Mouse (Mus musculus): ENCODE data around the gene Glt1d1. TPM values are rescaled to one million over a fixed set of nuclear protein-coding genes. Genes with fewer than 3 reads are reported as not detected.
A peak's percentile ranks its signal among the peaks of the same experiment; 100 is the strongest.

The Glt1d1 gene
- polyA plus RNA-seq, 1 experiment from 2014 or later, result not detected

DNA sequence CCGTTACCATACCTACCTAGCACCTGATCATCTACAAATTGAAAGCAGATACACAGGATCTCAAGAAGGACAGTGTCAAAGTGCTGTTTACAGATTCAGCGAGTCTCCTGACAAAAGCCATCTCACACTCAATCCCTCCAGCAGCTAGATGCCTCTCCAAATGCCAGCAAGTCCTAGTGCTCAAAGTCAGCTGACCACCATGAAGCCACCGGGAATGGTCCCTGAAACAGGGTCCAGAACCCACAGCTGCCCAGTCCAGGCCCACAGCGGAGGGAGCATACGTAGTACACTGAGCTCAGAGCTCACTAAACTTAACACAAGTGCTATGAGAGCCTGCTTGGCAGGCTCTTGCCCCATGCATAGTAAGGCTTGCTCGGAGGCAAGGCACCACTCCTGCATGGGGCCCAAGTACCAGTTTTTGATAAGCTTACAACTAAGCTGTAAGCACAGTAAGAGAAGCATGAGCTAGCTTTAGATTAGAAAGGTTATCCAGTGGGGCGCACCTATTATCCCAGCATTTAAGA lies 22.8 kb upstream of the Glt1d1 start:
- Histone ChIP-seq H3K27me3 (ENCODE audit: control insufficient read depth, insufficient read depth, low read length) (no peaks in the 10 kb centered on the region), H3K4me1 (ENCODE audit: control insufficient read depth, insufficient read depth, low read length) (peaks cover 41% of the 10 kb centered on the region), H3K9me3 (replicated peaks; ENCODE audit: control insufficient read depth, low read length) (no peaks in the 10 kb centered on the region), H3K4me2 (ENCODE audit: low read depth, low read length) (peak overlapping the region; percentile 21; the same call in 1 of the 2 replicates), H3K9ac (ENCODE audit: low read length) (no peak overlapping the region), H3K4me3 (ENCODE audit: low read length) (no peak overlapping the region), H3K27ac (ENCODE audit: low read length) (peak overlapping the region; percentile 66), H3K36me3 (ENCODE audit: control insufficient read depth, insufficient read depth) (peaks cover 15% of the 10 kb centered on the region)
- WGBS, result 34% methylated on average over 7 of the region's 7 CpGs
- peak; percentile 73 for ATAC-seq (replicated peaks; ENCODE audit: extremely low read depth, insufficient read depth, low FRiP score)

DNA sequence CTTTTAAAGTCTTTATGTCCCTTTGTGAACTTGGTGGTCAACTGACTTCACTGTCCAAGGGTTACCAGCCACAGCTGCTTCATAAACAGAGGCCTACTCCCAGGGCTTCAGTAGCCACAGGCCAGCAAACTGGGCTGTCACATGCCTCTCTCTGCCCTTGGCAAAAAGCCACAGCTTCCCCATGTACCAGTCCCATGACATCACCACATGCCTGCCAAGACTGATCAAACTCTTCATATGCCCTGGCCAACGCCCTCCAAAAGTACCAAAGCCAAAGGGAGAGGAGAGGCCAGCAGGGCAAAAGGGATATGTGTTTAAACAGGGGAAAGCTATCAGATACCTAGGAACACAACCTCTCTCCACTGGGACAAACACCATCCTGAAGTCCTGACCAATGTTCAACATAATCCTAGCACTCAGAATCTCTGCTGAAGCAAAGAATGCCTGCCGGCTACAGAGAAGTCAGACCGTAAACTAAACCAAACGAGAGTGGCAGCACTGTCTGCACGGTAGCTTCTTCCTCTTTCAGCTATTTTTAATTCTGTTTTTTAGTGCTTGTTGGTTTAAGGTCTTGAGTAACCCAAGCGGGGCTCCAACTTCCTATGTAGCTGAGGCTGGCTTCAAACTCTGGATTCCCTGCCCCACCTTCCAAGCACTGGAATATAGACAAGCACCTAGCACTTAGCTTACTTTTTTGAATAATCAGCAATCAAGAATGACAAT lies 21.1 kb upstream of the Glt1d1 start:
- no peak overlapping the region for H3K4me3 ChIP-seq (ENCODE audit: low read length)
- H3K36me3 ChIP-seq (ENCODE audit: control insufficient read depth, insufficient read depth), result peaks cover 15% of the 10 kb centered on the region
- 45% methylated on average over 6 of the region's 6 CpGs for WGBS
- H3K4me2 ChIP-seq (ENCODE audit: low read depth, low read length), result peak overlapping the region; percentile 30
- H3K27ac ChIP-seq (ENCODE audit: low read length), result peak overlapping the region; percentile 64
- peak; percentile 61 for ATAC-seq (replicated peaks; ENCODE audit: extremely low read depth, insufficient read depth, low FRiP score)
- H3K4me1 ChIP-seq (ENCODE audit: control insufficient read depth, insufficient read depth, low read length), result peaks cover 54% of the 10 kb centered on the region
- H3K9me3 ChIP-seq (replicated peaks; ENCODE audit: control insufficient read depth, low read length), result no peaks in the 10 kb centered on the region
- no peaks in the 10 kb centered on the region for H3K27me3 ChIP-seq (ENCODE audit: control insufficient read depth, insufficient read depth, low read length)
- peak overlapping the region; percentile 16; the same call in 1 of the 2 replicates for H3K9ac ChIP-seq (ENCODE audit: low read length)

DNA sequence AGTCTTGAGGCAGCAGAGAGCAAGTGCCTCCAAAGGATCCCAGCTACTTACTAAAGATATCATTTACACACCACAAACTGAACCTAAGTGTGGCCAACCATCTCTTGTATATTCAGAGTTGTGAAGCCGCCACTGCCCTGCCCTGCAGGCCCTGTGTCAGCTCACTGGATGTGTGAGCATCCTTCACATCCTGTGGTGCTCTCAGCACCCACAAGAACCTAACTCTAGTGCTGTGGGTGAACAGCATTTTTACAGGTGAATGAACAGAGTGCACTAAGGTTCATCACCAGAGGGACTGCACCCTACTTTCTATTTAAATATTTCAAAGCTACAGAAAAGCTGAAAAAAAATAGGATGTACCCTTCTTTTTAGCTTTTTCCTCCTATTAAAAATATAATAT lies 20.2 kb upstream of the Glt1d1 start:
- 65% methylated on average over 1 of the region's 1 CpGs for WGBS
- Histone ChIP-seq H3K4me3 (ENCODE audit: low read length) (no peak overlapping the region), H3K4me2 (ENCODE audit: low read depth, low read length) (0 out of 2 replicates have a peak overlapping the region, but pooled peaks have one; percentile 14), H3K9ac (ENCODE audit: low read length) (no peak overlapping the region), H3K36me3 (ENCODE audit: control insufficient read depth, insufficient read depth) (peaks cover 15% of the 10 kb centered on the region), H3K4me1 (ENCODE audit: control insufficient read depth, insufficient read depth, low read length) (peaks cover 58% of the 10 kb centered on the region), H3K27ac (ENCODE audit: low read length) (peak overlapping the region; percentile 64), H3K9me3 (replicated peaks; ENCODE audit: control insufficient read depth, low read length) (no peaks in the 10 kb centered on the region), H3K27me3 (ENCODE audit: control insufficient read depth, insufficient read depth, low read length) (no peaks in the 10 kb centered on the region)
- no peak for ATAC-seq (replicated peaks; ENCODE audit: extremely low read depth, insufficient read depth, low FRiP score)

DNA sequence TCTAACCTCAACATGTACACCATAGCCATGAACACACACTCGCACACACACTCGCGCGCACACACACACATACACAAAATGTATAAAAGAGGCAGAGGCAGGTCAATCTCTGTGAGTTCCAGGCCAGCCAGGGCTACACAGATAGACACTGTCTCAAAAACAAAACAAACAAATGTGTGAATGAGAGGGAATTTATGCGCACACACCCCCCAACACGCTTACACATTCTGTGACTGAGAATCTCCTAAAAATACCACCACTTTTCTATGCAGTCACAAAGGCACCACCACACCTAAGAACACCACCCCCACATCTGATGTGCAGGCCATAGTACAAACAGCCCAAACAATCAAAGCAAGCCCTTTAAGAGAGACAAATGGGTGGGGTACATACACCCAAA lies 19.7 kb upstream of the Glt1d1 start:
- Histone ChIP-seq H3K4me3 (ENCODE audit: low read length) (no peak overlapping the region), H3K36me3 (ENCODE audit: control insufficient read depth, insufficient read depth) (peaks cover 12% of the 10 kb centered on the region), H3K9ac (ENCODE audit: low read length) (no peak overlapping the region), H3K27me3 (ENCODE audit: control insufficient read depth, insufficient read depth, low read length) (no peaks in the 10 kb centered on the region), H3K27ac (ENCODE audit: low read length) (no peak overlapping the region), H3K4me2 (ENCODE audit: low read depth, low read length) (no peak overlapping the region), H3K9me3 (replicated peaks; ENCODE audit: control insufficient read depth, low read length) (no peaks in the 10 kb centered on the region), H3K4me1 (ENCODE audit: control insufficient read depth, insufficient read depth, low read length) (peaks cover 58% of the 10 kb centered on the region)
- WGBS, result 90% methylated on average over 6 of the region's 6 CpGs
- no peak for ATAC-seq (replicated peaks; ENCODE audit: extremely low read depth, insufficient read depth, low FRiP score)

DNA sequence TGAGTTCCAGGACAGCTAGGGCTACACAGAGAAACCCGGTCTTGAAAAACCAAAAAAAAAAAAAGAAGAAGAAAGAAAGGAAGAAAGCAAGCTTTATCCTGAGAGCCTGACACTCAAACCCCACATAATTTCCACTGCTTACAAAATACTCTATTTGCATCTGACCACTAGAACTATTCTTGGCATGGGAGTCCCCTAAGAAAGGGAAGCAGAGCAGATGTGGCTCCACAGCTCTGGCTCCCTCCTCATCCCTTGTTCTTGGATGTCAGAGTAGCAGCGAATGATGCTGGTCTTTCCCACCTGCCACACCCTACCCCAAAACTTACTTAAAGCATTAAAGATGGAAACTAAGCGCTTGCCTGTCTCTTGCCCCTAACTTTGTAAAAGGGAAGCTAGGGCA lies 16.6 kb upstream of the Glt1d1 start:
- no peak for ATAC-seq (replicated peaks; ENCODE audit: extremely low read depth, insufficient read depth, low FRiP score)
- WGBS, result 74% methylated on average over 3 of the region's 3 CpGs
- H3K36me3 ChIP-seq (ENCODE audit: control insufficient read depth, insufficient read depth), result no peaks in the 10 kb centered on the region
- peak overlapping the region; percentile 91 for H3K4me2 ChIP-seq (ENCODE audit: low read depth, low read length)
- no peaks in the 10 kb centered on the region for H3K27me3 ChIP-seq (ENCODE audit: control insufficient read depth, insufficient read depth, low read length)
- peaks cover 38% of the 10 kb centered on the region for H3K4me1 ChIP-seq (ENCODE audit: control insufficient read depth, insufficient read depth, low read length)
- no peak overlapping the region for H3K27ac ChIP-seq (ENCODE audit: low read length)
- H3K9me3 ChIP-seq (replicated peaks; ENCODE audit: control insufficient read depth, low read length), result no peaks in the 10 kb centered on the region
- no peak overlapping the region; the same call in 1 of the 2 replicates for H3K9ac ChIP-seq (ENCODE audit: low read length)
- H3K4me3 ChIP-seq (ENCODE audit: low read length), result peak overlapping the region; percentile 88

DNA sequence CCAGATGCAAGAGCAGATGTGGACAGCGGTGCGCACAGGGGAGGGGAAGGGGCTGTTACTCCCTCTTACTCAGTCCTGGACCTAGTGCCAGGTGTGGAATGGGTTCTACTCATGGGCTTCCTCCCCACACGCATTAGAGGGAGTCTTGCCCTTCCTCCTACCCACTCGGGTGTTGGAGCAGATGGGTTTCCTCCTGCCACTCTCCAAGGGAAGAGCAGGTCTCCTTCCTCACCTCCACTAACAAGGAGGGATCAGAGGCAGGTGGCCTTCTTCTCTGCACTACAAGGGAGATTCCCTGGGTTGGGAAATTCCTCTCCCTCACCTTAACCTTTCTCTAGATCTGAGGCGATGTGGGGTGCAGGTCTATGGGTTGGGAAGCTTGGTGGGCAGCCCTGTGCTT lies 15.9 kb upstream of the Glt1d1 start:
- no peak for ATAC-seq (replicated peaks; ENCODE audit: extremely low read depth, insufficient read depth, low FRiP score)
- Histone ChIP-seq H3K27ac (ENCODE audit: low read length) (no peak overlapping the region), H3K4me2 (ENCODE audit: low read depth, low read length) (peak overlapping the region; percentile 91), H3K9ac (ENCODE audit: low read length) (peak overlapping the region; percentile 97), H3K4me3 (ENCODE audit: low read length) (peak overlapping the region; percentile 88), H3K27me3 (ENCODE audit: control insufficient read depth, insufficient read depth, low read length) (no peaks in the 10 kb centered on the region), H3K36me3 (ENCODE audit: control insufficient read depth, insufficient read depth) (no peaks in the 10 kb centered on the region), H3K9me3 (replicated peaks; ENCODE audit: control insufficient read depth, low read length) (no peaks in the 10 kb centered on the region), H3K4me1 (ENCODE audit: control insufficient read depth, insufficient read depth, low read length) (peaks cover 31% of the 10 kb centered on the region)
- WGBS, result 15% methylated on average over 5 of the region's 5 CpGs

DNA sequence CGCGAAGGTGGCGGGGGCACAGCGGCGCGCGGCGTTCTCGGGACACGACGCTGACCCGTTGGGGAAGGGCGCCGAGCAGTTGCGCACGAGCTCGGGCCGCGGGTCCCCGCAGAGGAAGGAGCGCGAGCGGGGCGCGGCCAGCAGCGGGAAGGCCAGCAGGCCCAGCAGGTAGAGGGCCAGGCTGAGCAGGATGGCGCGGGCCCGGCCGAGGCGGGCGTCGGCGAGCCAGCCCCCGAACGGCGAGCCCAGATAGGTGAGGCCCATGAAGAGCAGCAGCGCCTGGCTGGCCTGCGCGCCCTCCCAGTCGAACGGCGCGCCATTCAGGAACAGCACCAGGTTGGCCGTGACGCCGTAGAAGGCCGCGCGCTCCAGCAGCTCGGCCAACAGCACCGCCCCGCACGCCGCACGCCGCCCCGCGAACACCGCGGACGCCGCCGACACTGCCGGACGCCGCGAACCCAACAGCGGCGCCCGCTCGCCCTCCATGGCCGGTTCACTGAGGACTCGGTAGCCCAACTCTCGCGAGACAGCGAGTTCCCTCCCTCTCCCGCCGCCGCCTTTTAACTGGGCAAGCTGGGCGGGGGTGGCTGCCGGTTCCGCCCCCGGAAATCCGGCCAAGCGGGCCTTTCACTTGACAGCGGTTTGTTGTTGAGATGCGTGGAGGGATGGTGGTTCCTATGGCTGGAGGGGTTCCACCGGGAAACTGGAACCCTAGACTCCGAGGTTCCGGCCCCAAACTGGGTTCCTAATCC lies 15.0 kb upstream of the Glt1d1 start:
- peak; percentile 93 for ATAC-seq (replicated peaks; ENCODE audit: extremely low read depth, insufficient read depth, low FRiP score)
- peak overlapping the region; percentile 97 for H3K9ac ChIP-seq (ENCODE audit: low read length)
- no peaks in the 10 kb centered on the region for H3K9me3 ChIP-seq (replicated peaks; ENCODE audit: control insufficient read depth, low read length)
- under 1% methylated on average over 89 of the region's 91 CpGs for WGBS
- peak overlapping the region; percentile 88 for H3K4me3 ChIP-seq (ENCODE audit: low read length)
- no peaks in the 10 kb centered on the region for H3K27me3 ChIP-seq (ENCODE audit: control insufficient read depth, insufficient read depth, low read length)
- H3K36me3 ChIP-seq (ENCODE audit: control insufficient read depth, insufficient read depth), result no peaks in the 10 kb centered on the region
- peaks cover 23% of the 10 kb centered on the region for H3K4me1 ChIP-seq (ENCODE audit: control insufficient read depth, insufficient read depth, low read length)
- peak overlapping the region; percentile 62 for H3K27ac ChIP-seq (ENCODE audit: low read length)
- peak overlapping the region; percentile 91 for H3K4me2 ChIP-seq (ENCODE audit: low read depth, low read length)

DNA sequence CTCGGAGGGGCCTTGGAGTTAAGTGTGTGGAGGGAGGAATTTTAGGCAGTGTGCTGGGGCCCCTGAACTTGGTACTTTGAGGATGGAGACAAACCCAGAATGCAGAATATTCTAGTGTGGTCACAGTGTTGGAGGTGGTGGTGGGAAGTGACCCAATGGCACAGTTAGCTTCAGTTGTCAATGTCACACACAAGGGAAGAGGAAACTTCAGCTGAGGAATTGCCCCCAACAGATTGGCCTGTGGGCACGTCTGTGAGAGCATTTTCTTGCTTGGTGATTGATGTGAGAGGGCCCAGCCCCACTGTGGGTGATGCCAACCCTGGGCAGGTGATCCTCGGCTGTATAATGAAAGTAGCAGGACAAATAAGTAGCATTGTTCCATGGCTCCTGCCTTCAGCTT lies 13.2 kb upstream of the Glt1d1 start:
- H3K4me3 ChIP-seq (ENCODE audit: low read length), result no peak overlapping the region
- no peak overlapping the region for H3K27ac ChIP-seq (ENCODE audit: low read length)
- ATAC-seq (replicated peaks; ENCODE audit: extremely low read depth, insufficient read depth, low FRiP score), result no peak
- H3K4me1 ChIP-seq (ENCODE audit: control insufficient read depth, insufficient read depth, low read length), result peaks cover 17% of the 10 kb centered on the region
- no peaks in the 10 kb centered on the region for H3K9me3 ChIP-seq (replicated peaks; ENCODE audit: control insufficient read depth, low read length)
- 57% methylated on average over 3 of the region's 3 CpGs for WGBS
- H3K9ac ChIP-seq (ENCODE audit: low read length), result no peak overlapping the region
- H3K36me3 ChIP-seq (ENCODE audit: control insufficient read depth, insufficient read depth), result no peaks in the 10 kb centered on the region
- H3K27me3 ChIP-seq (ENCODE audit: control insufficient read depth, insufficient read depth, low read length), result no peaks in the 10 kb centered on the region
- H3K4me2 ChIP-seq (ENCODE audit: low read depth, low read length), result no peak overlapping the region

DNA sequence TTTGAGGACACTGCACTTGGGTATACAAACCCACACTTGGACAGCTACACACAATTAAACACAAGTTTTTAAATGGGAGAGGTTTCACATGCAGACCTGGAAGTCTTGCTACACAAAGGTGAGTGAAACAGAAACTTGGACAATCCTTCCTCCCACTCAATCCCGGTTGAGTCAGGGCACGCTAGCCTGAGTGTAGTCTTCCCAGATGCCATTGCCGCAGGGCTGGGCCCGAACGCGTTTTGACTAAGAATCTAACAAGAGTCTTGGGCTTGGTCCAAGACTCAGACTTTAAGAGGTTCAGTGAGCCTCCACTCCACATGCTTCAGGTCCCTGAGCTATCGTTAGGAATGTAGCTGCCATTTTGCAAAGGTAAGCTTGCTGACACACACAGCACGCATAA lies 11.7 kb upstream of the Glt1d1 start:
- H3K4me2 ChIP-seq (ENCODE audit: low read depth, low read length), result no peak overlapping the region
- 70% methylated on average over 8 of the region's 8 CpGs for WGBS
- H3K9me3 ChIP-seq (replicated peaks; ENCODE audit: control insufficient read depth, low read length), result no peaks in the 10 kb centered on the region
- no peak for ATAC-seq (replicated peaks; ENCODE audit: extremely low read depth, insufficient read depth, low FRiP score)
- H3K36me3 ChIP-seq (ENCODE audit: control insufficient read depth, insufficient read depth), result no peaks in the 10 kb centered on the region
- no peak overlapping the region for H3K27ac ChIP-seq (ENCODE audit: low read length)
- no peak overlapping the region for H3K4me3 ChIP-seq (ENCODE audit: low read length)
- no peaks in the 10 kb centered on the region for H3K27me3 ChIP-seq (ENCODE audit: control insufficient read depth, insufficient read depth, low read length)
- peaks cover 9% of the 10 kb centered on the region for H3K4me1 ChIP-seq (ENCODE audit: control insufficient read depth, insufficient read depth, low read length)
- no peak overlapping the region for H3K9ac ChIP-seq (ENCODE audit: low read length)
